Mouse (Mus musculus): ENCODE data around the gene Ctsll3.
A peak's percentile ranks its signal among the peaks of the same experiment; 100 is the strongest.

DNA sequence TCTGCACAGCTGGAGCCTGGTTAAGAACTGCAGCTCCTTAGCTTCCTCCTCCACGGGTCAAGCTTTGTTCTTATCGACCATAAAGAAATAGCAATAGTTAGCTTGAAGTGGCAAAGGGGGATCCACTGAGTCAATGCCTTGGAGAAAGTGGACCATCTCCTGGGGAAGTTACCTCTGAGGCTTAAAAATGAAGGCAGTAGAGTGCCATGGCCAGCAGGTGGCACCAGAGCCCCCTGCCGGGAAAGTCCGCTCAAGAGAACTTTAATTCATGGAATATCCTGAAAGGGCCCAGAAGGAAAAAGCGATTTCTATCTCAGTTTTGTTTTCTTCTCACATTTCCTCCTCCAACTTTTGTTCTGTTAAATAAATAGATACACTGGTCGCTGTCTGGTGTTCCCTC lies 43.5 kb downstream of the Ctsll3 start:
- TF ChIP-seq EP300 (IDR thresholded peaks at IDR 0.05; ENCODE audit: low read depth) (no peak), CTCF (IDR thresholded peaks at IDR 0.05; ENCODE audit: low read depth) (peak; percentile 78)
